Mouse (Mus musculus): ENCODE data around the gene Gnb4.

DNA sequence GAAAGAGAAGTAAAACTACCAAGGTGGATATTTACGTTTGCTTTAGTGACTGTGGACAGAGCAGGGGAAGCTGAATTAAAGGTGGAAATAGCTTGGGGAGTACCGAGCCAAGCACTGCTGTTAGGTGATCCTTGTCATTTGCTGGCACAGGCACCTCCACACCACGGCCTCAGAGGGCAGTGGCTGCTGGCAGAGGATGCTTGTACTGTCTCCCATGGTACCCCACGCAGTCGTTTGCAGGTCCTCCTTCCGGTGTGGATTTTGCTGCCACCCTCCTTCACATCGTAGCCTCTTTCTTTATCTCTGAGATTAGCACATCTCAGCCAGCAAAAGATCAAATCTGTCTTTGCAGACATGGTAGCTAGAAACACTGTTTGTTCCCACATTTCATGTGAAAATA is 42.0 kb upstream of the Gnb4 start:
- no peak for TF ChIP-seq POLR2A (IDR thresholded peaks at IDR 0.05; ENCODE audit: borderline replicate concordance, control insufficient read depth, low read depth, low read length)
- no peak for TF ChIP-seq CTCF (IDR thresholded peaks at IDR 0.05; ENCODE audit: control insufficient read depth, insufficient read depth, low read length)

Data from bone marrow, adult 2 months (tissue).